Mouse (Mus musculus) hindbrain, embryonic 14.5 days (tissue): Measurements from ENCODE around the gene Mpo. TPM values are rescaled to one million over a fixed set of nuclear protein-coding genes. Genes with fewer than 3 reads are reported as not detected.
A peak's percentile ranks its signal among the peaks of the same experiment; 100 is the strongest.

ENCODE experiments used
- ATAC-seq: fragments of 200-750 bp; cut with Nextera tagmentation; 2 replicates; pipeline ENCODE4 v1.8.0; 2017; ENCODE audit warnings: moderate number of reproducible peaks, mild to moderate bottlenecking, moderate TSS enrichment, moderate library complexity; ENCODE audit not compliant: low FRiP score
- DNase-seq: peaks from one replicate; pipeline ENCODE4 v3.0.0-alpha.2; 2015; ENCODE audit warnings: low spot score
- H3K27ac ChIP-seq: fragments of 300-500 bp; sonication (generic); 2 replicates; pipeline ENCODE4 v1.5.1; 2014; ENCODE audit warnings: mild to moderate bottlenecking, moderate library complexity
- H3K27me3 ChIP-seq: fragments of 300-500 bp; sonication (generic); 2 replicates; pipeline ENCODE4 v1.6.1; 2014; ENCODE audit warnings: mild to moderate bottlenecking, low read length, mixed read lengths; ENCODE audit not compliant: control insufficient read depth, insufficient read depth
- H3K36me3 ChIP-seq: fragments of 300-500 bp; sonication (generic); replicated peaks from 2 replicates; pipeline ENCODE4 v1.6.1; 2014; ENCODE audit not compliant: control insufficient read depth, insufficient read depth
- H3K4me1 ChIP-seq: fragments of 300-500 bp; sonication (generic); replicated peaks from 2 replicates; pipeline ENCODE4 v1.6.1; 2014; ENCODE audit warnings: antibody characterized with exemption, low read length, mixed read lengths; ENCODE audit not compliant: control insufficient read depth, insufficient read depth
- H3K4me2 ChIP-seq: fragments of 300-500 bp; sonication (generic); replicated peaks from 2 replicates; pipeline ENCODE4 v1.6.1; 2014; ENCODE audit warnings: mild to moderate bottlenecking, moderate library complexity
- H3K4me3 ChIP-seq: fragments of 300-500 bp; sonication (generic); replicated peaks from 2 replicates; pipeline ENCODE4 v1.5.1; 2014; ENCODE audit warnings: mild to moderate bottlenecking, low read length
- H3K9ac ChIP-seq: fragments of 300-500 bp; sonication (generic); 2 replicates; pipeline ENCODE4 v1.6.1; 2014
- H3K9me3 ChIP-seq: fragments of 300-500 bp; sonication (generic); 2 replicates; pipeline ENCODE4 v1.6.1; 2016; ENCODE audit warnings: low read length; ENCODE audit not compliant: control insufficient read depth
- WGBS: fragments of 180-500 bp; shearing (Covaris S2); extraction: QIAGEN DNeasy Blood & Tissue Kit; methylation state at CpG from one replicate; pipeline ENCODE4 v1.1.7; 2014; 5-methylcytosine and 5-hydroxymethylcytosine counted together
- polyA plus RNA-seq: library from polyadenylated mRNA; unstranded; fragments of >200 nt; fragmentation: Nextera tagmentation; extraction: Ambion mirVana; gene quantifications from 2 replicates; pipeline ENCODE4 v1.2.1, GENCODE M21; 2014

Mpo gene
- polyA plus RNA-seq, 1 experiment from 2014 or later, result 0.88 TPM

GRCm38 (mm10) chr11:87778915-87779314 lies 14.5 kb upstream of the Mpo start:
- H3K27me3 ChIP-seq, result no peaks in the 10 kb centered on the region
- no peak overlapping the region for H3K27ac ChIP-seq
- H3K9me3 ChIP-seq, result no peaks in the 10 kb centered on the region
- H3K36me3 ChIP-seq, result peaks cover 65% of the 10 kb centered on the region
- ATAC-seq (no peak), DNase-seq (no peak)
- 0 out of 2 replicates have a peak, but pooled peaks cover 6% of the 10 kb centered on the region for H3K4me1 ChIP-seq
- H3K4me3 ChIP-seq, result no peak overlapping the region
- 42% methylated on average over 12 of the region's 12 CpGs for WGBS
- peak overlapping the region; percentile 50 for H3K4me2 ChIP-seq
- peak overlapping the region; percentile 36; the same call in 1 of the 2 replicates for H3K9ac ChIP-seq

- Histone ChIP-seq H3K27me3 (no peaks in the 10 kb centered on the region), H3K4me2 (no peak overlapping the region), H3K4me3 (no peak overlapping the region), H3K27ac (no peak overlapping the region), H3K9ac (no peak overlapping the region), H3K36me3 (peaks cover 66% of the 10 kb centered on the region), H3K4me1 (0 out of 2 replicates have a peak, but pooled peaks cover 6% of the 10 kb centered on the region), H3K9me3 (no peaks in the 10 kb centered on the region)
- ATAC-seq (no peak), DNase-seq (no peak)
- WGBS, result 88% methylated on average over 4 of the region's 4 CpGs
Observed at GRCm38 (mm10) chr11:87779392-87779791, 14.0 kb upstream of the Mpo start.

GRCm38 (mm10) chr11:87780130-87780529 lies 13.3 kb upstream of the Mpo start:
- Histone ChIP-seq H3K27me3 (no peaks in the 10 kb centered on the region), H3K4me2 (no peak overlapping the region), H3K4me3 (no peak overlapping the region), H3K27ac (no peak overlapping the region), H3K36me3 (peaks cover 68% of the 10 kb centered on the region), H3K4me1 (0 out of 2 replicates have a peak, but pooled peaks cover 6% of the 10 kb centered on the region), H3K9ac (no peak overlapping the region), H3K9me3 (no peaks in the 10 kb centered on the region)
- no peak for DNase-seq
- 87% methylated on average over 8 of the region's 8 CpGs for WGBS
- ATAC-seq, result no peak

- no peak overlapping the region for H3K9ac ChIP-seq
- 91% methylated on average over 6 of the region's 6 CpGs for WGBS
- no peak overlapping the region for H3K27ac ChIP-seq
- ATAC-seq, result no peak
- no peaks in the 10 kb centered on the region for H3K4me1 ChIP-seq
- no peak for DNase-seq
- no peak overlapping the region for H3K4me3 ChIP-seq
- H3K36me3 ChIP-seq, result peaks cover 4% of the 10 kb centered on the region
- no peaks in the 10 kb centered on the region for H3K27me3 ChIP-seq
- no peaks in the 10 kb centered on the region for H3K9me3 ChIP-seq
- no peak overlapping the region for H3K4me2 ChIP-seq
Observed at GRCm38 (mm10) chr11:87790088-87790487, 3.3 kb upstream of the Mpo start.

GRCm38 (mm10) chr11:87801711-87802275 lies 8.4 kb downstream of the Mpo start:
- Histone ChIP-seq H3K9me3 (no peaks in the 10 kb centered on the region), H3K4me1 (0 out of 2 replicates have a peak, but pooled peaks cover 3% of the 10 kb centered on the region), H3K27ac (no peak overlapping the region), H3K9ac (no peak overlapping the region), H3K4me2 (no peak overlapping the region), H3K27me3 (no peaks in the 10 kb centered on the region), H3K4me3 (no peak overlapping the region), H3K36me3 (no peaks in the 10 kb centered on the region)
- 87% methylated on average over 22 of the region's 22 CpGs for WGBS
- no peak for DNase-seq
- ATAC-seq, result no peak

- DNase-seq, result no peak
- no peaks in the 10 kb centered on the region for H3K9me3 ChIP-seq
- H3K4me1 ChIP-seq, result 0 out of 2 replicates have a peak, but pooled peaks cover 3% of the 10 kb centered on the region
- no peak overlapping the region for H3K9ac ChIP-seq
- H3K36me3 ChIP-seq, result no peaks in the 10 kb centered on the region
- no peak overlapping the region for H3K27ac ChIP-seq
- no peaks in the 10 kb centered on the region for H3K27me3 ChIP-seq
- 50% methylated on average over 14 of the region's 14 CpGs for WGBS
- H3K4me2 ChIP-seq, result 0 out of 2 replicates have a peak overlapping the region, but pooled peaks have one; percentile 12
- no peak for ATAC-seq
- no peak overlapping the region for H3K4me3 ChIP-seq
Observed at GRCm38 (mm10) chr11:87802621-87803020, 9.2 kb downstream of the Mpo start.

GRCm38 (mm10) chr11:87805448-87805847 lies 12.1 kb downstream of the Mpo start:
- no peaks in the 10 kb centered on the region for H3K9me3 ChIP-seq
- no peaks in the 10 kb centered on the region for H3K36me3 ChIP-seq
- DNase-seq, result no peak
- 0 out of 2 replicates have a peak, but pooled peaks cover 3% of the 10 kb centered on the region for H3K4me1 ChIP-seq
- ATAC-seq, result no peak
- H3K4me2 ChIP-seq, result no peak overlapping the region
- no peak overlapping the region for H3K4me3 ChIP-seq
- H3K9ac ChIP-seq, result no peak overlapping the region
- H3K27me3 ChIP-seq, result no peaks in the 10 kb centered on the region
- H3K27ac ChIP-seq, result no peak overlapping the region
- 61% methylated on average over 1 of the region's 1 CpGs for WGBS

GRCm38 (mm10) chr11:87807433-87807832 lies 14.1 kb downstream of the Mpo start:
- Histone ChIP-seq H3K9ac (no peak overlapping the region), H3K9me3 (no peaks in the 10 kb centered on the region), H3K36me3 (no peaks in the 10 kb centered on the region), H3K27me3 (no peaks in the 10 kb centered on the region), H3K27ac (no peak overlapping the region), H3K4me2 (no peak overlapping the region), H3K4me3 (no peak overlapping the region), H3K4me1 (0 out of 2 replicates have a peak, but pooled peaks cover 3% of the 10 kb centered on the region)
- no peak for DNase-seq
- 92% methylated on average over 6 of the region's 6 CpGs for WGBS
- no peak for ATAC-seq

GRCm38 (mm10) chr11:87808236-87808635 lies 14.9 kb downstream of the Mpo start:
- Histone ChIP-seq H3K27me3 (no peaks in the 10 kb centered on the region), H3K27ac (no peak overlapping the region), H3K4me1 (no peaks in the 10 kb centered on the region), H3K4me3 (no peak overlapping the region), H3K36me3 (no peaks in the 10 kb centered on the region), H3K9ac (no peak overlapping the region), H3K4me2 (no peak overlapping the region), H3K9me3 (no peaks in the 10 kb centered on the region)
- DNase-seq (no peak), ATAC-seq (no peak)
- WGBS, result 89% methylated on average over 7 of the region's 7 CpGs

GRCm38 (mm10) chr11:87811396-87811795 lies 18.0 kb downstream of the Mpo start:
- no peak for ATAC-seq
- 37% methylated on average over 4 of the region's 4 CpGs for WGBS

More at GRCm38 (mm10) chr11:87811396-87811795, 18.0 kb downstream of the Mpo start:
- Histone ChIP-seq H3K4me3 (no peak overlapping the region), H3K27ac (no peak overlapping the region), H3K9me3 (no peaks in the 10 kb centered on the region), H3K27me3 (no peaks in the 10 kb centered on the region), H3K9ac (no peak overlapping the region), H3K36me3 (no peaks in the 10 kb centered on the region), H3K4me1 (no peaks in the 10 kb centered on the region), H3K4me2 (no peak overlapping the region)
- DNase-seq, result peak; percentile 36
